Mouse (Mus musculus) hindbrain, postnatal 0 days (tissue): ENCODE measurements around the gene Apobec3. TPM values are rescaled to one million over a fixed set of nuclear protein-coding genes. Genes with fewer than 3 reads are reported as not detected.

Source experiments
- ATAC-seq: fragments of 200-750 bp; cut with Nextera tagmentation; 2 replicates; pipeline ENCODE4 v1.8.0; 2017; ENCODE audit warnings: mild to moderate bottlenecking, moderate TSS enrichment, moderate library complexity
- DNase-seq: peaks from one replicate; pipeline ENCODE4 v3.0.0-alpha.2; 2015; ENCODE audit warnings: low spot score
- H3K27ac ChIP-seq: fragments of 300-500 bp; sonication (generic); 2 replicates; pipeline ENCODE4 v1.5.1; 2014; ENCODE audit warnings: mild to moderate bottlenecking
- H3K27me3 ChIP-seq: fragments of 300-500 bp; sonication (generic); 2 replicates; pipeline ENCODE4 v1.6.1; 2014; ENCODE audit warnings: low read length, mixed read lengths; ENCODE audit not compliant: insufficient read depth
- H3K36me3 ChIP-seq: fragments of 300-500 bp; sonication (generic); 2 replicates; pipeline ENCODE4 v1.6.1; 2014; ENCODE audit warnings: low read length, mixed read lengths; ENCODE audit not compliant: insufficient read depth
- H3K4me1 ChIP-seq: fragments of 300-500 bp; sonication (generic); 2 replicates; pipeline ENCODE4 v1.6.1; 2014; ENCODE audit warnings: antibody characterized with exemption, low read length, mixed read lengths; ENCODE audit not compliant: insufficient read depth
- H3K4me2 ChIP-seq: fragments of 300-500 bp; sonication (generic); 2 replicates; pipeline ENCODE4 v1.6.1; 2014; ENCODE audit warnings: low read depth, mild to moderate bottlenecking, low read length, moderate library complexity, mixed read lengths
- H3K4me3 ChIP-seq: fragments of 300-500 bp; sonication (generic); 2 replicates; pipeline ENCODE4 v1.5.1; 2014; ENCODE audit warnings: low read length
- H3K9ac ChIP-seq: fragments of 300-500 bp; sonication (generic); replicated peaks from 2 replicates; pipeline ENCODE4 v1.6.1; 2014; ENCODE audit warnings: mild to moderate bottlenecking, low read length, moderate library complexity, mixed read lengths
- H3K9me3 ChIP-seq: fragments of 300-500 bp; sonication (generic); 2 replicates; pipeline ENCODE4 v1.6.1; 2016; ENCODE audit warnings: low read length, mixed read lengths
- CTCF ChIP-seq: IDR thresholded peaks from 2 replicates; pipeline ENCODE4 v1.5.1; 2016; ENCODE audit warnings: antibody characterized with exemption, control low read depth, low read depth
- WGBS: fragments of 180-500 bp; shearing (Covaris S2); extraction: QIAGEN DNeasy Blood & Tissue Kit; methylation state at CpG from one replicate; pipeline ENCODE4 v1.1.7; 2014; 5-methylcytosine and 5-hydroxymethylcytosine counted together
- polyA plus RNA-seq: library from polyadenylated mRNA; unstranded; fragments of >200 nt; fragmentation: Nextera tagmentation; extraction: Ambion mirVana; gene quantifications from 2 replicates; pipeline ENCODE4 v1.2.1, GENCODE M21; 2015
- total RNA-seq: library from RNA; depleted of rRNA; stranded (reverse); fragments of >200 nt; gene quantifications from 2 replicates; pipeline ENCODE4 v1.2.3, GENCODE M21; 2014

The Apobec3 gene
- total and polyA plus RNA-seq, 2 experiments from 2014 or later, result 3.5 to 3.9 TPM

DNA sequence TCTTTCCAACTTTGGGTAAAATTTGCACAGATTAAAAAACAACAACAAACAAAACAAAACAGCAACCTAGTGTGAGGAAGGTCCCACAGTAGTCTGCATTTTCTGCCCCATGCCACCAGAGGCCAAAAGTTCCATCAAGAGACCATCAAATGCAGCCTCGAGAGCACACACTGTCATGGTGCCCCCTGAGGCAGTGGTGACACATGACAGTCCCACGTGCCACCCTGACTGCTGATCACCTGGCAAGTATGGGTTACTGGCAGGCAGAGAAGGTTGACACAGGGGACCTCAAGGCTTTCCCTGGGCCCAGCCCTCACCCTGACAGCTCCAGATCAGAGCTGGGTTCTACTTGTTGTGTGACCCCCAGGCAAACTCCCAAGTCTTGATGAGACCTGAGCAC is 28.3 kb downstream of the Apobec3 start:
- no peak for TF ChIP-seq CTCF
- Histone ChIP-seq H3K27ac (no peak overlapping the region), H3K9ac (no peak overlapping the region), H3K4me2 (no peak overlapping the region), H3K9me3 (no peaks in the 10 kb centered on the region), H3K36me3 (no peaks in the 10 kb centered on the region; the same call in 1 of the 2 replicates), H3K4me3 (no peak overlapping the region), H3K27me3 (no peaks in the 10 kb centered on the region), H3K4me1 (no peaks in the 10 kb centered on the region)
- DNase-seq (no peak), ATAC-seq (no peak)
- WGBS, result 66% methylated on average over 2 of the region's 2 CpGs

DNA sequence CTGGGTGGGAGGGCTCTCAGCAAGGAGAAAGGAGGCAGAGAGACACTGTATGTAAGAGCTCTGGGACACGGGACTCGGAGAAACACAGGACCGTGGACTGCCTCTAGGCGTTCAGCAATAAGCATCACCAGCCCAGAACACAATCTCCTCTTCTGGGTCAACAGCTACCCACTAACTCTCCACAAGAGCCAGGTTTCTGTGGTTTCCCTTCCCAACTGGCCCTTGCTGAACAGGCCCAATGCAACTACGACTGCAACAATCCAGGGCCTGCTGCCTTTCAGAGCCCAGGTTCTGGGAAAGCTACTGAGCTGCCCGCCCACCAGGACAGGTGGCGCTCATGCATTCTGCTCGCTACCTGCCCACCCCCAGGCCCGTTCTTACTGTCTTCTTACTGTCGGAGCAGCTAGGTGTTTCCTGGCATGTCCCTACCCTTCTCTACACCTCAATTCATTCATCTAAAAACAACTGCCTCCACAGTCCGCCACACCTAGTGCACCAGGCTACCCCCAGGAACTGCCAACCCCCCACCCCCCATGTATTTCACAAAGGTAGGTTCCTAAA is 35.5 kb downstream of the Apobec3 start:
- Histone ChIP-seq H3K4me1 (peaks cover 8% of the 10 kb centered on the region; the same call in 1 of the 2 replicates), H3K9ac (no peak overlapping the region), H3K36me3 (no peaks in the 10 kb centered on the region), H3K9me3 (no peaks in the 10 kb centered on the region), H3K27ac (no peak overlapping the region), H3K27me3 (no peaks in the 10 kb centered on the region), H3K4me3 (peak overlapping the region; percentile 46), H3K4me2 (peak overlapping the region; percentile 64)
- no peak for TF ChIP-seq CTCF
- 80% methylated on average over 11 of the region's 11 CpGs for WGBS
- no peak for ATAC-seq
- DNase-seq, result no peak

DNA sequence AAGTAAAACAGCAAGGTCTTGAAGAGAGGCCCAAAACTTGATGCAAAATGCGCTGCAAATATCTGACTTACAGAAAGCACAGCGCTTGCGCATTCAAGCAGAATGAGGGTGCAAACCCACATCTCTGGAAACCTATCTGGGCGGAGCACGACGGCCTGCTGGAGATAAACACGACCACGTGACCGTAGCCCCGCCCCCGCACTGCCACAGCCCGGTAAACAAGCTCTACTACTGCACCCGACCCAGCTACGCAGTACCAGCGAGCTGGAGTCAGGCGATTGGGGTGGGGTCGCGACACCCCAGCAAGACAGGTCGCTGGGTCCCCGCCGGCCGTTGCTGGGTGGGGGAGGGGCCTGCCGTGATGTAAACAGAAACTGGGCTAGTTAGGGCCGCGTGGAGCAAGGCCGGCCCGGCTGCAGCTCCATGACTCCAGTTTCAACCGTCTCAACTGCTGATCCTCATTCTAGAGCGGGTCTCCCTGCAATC is 36.2 kb downstream of the Apobec3 start:
- no peaks in the 10 kb centered on the region for H3K36me3 ChIP-seq
- H3K4me3 ChIP-seq, result peak overlapping the region; percentile 46
- DNase-seq (peak; percentile 83), ATAC-seq (peak; percentile 85)
- no peaks in the 10 kb centered on the region for H3K27me3 ChIP-seq
- peak overlapping the region; percentile 60 for H3K9ac ChIP-seq
- peak overlapping the region; percentile 64 for H3K4me2 ChIP-seq
- H3K4me1 ChIP-seq, result peaks cover 8% of the 10 kb centered on the region; the same call in 1 of the 2 replicates
- no peaks in the 10 kb centered on the region for H3K9me3 ChIP-seq
- 2% methylated on average over 29 of the region's 29 CpGs for WGBS
- peak overlapping the region; percentile 67; the same call in 1 of the 2 replicates for H3K27ac ChIP-seq
- no peak for TF ChIP-seq CTCF

DNA sequence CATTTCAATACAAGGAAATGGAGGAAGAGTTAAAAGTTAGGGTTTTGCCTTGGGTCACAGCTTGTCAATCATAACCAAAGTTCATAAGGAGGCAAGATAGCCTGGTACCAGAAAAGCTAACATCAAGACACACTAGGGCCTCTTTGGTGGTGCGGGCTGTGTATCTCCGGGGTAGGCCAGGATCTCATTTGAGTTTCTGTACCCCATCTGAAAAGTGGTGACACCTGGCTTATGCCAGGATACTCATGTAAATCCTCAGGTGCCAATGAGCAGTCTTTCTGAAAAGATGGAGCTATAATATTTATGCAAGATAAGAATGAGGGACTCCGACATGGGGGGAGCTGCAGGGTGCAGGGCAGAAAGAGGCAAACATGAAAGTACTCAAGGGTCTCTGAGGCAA is 36.9 kb downstream of the Apobec3 start:
- Histone ChIP-seq H3K9me3 (no peaks in the 10 kb centered on the region), H3K27ac (peak overlapping the region; percentile 67; the same call in 1 of the 2 replicates), H3K9ac (peak overlapping the region; percentile 60; the same call in 1 of the 2 replicates), H3K4me3 (peak overlapping the region; percentile 46), H3K4me2 (peak overlapping the region; percentile 64), H3K27me3 (no peaks in the 10 kb centered on the region), H3K36me3 (no peaks in the 10 kb centered on the region), H3K4me1 (peaks cover 10% of the 10 kb centered on the region; the same call in 1 of the 2 replicates)
- WGBS, result 96% methylated on average over 3 of the region's 3 CpGs
- no peak for TF ChIP-seq CTCF
- no peak for ATAC-seq
- no peak for DNase-seq

DNA sequence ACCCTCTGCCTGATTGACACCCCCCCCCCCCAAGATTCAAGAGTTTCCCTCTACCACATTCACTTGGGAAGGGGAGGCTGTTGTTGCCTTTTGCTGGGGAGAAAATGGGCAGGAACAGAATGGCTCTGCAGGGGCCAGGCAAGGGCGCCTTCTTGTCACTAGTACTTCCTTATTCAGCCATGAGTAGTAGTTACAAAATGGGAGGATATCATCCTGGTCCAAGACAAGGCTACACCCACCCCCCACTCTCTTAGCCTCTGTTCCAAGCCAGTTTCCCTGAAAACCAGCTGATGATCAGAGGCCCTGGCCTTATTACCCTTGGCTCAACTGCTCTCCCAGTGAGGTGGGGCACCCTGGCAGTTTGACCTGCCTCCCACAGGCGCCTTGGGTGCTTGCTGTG is 37.3 kb downstream of the Apobec3 start:
- no peaks in the 10 kb centered on the region for H3K27me3 ChIP-seq
- ATAC-seq, result no peak
- peaks cover 11% of the 10 kb centered on the region; the same call in 1 of the 2 replicates for H3K4me1 ChIP-seq
- no peaks in the 10 kb centered on the region for H3K9me3 ChIP-seq
- H3K27ac ChIP-seq, result no peak overlapping the region
- WGBS, result 90% methylated on average over 2 of the region's 2 CpGs
- no peaks in the 10 kb centered on the region for H3K36me3 ChIP-seq
- DNase-seq, result no peak
- no peak overlapping the region for H3K4me3 ChIP-seq
- H3K9ac ChIP-seq, result no peak overlapping the region
- no peak for TF ChIP-seq CTCF
- no peak overlapping the region for H3K4me2 ChIP-seq

DNA sequence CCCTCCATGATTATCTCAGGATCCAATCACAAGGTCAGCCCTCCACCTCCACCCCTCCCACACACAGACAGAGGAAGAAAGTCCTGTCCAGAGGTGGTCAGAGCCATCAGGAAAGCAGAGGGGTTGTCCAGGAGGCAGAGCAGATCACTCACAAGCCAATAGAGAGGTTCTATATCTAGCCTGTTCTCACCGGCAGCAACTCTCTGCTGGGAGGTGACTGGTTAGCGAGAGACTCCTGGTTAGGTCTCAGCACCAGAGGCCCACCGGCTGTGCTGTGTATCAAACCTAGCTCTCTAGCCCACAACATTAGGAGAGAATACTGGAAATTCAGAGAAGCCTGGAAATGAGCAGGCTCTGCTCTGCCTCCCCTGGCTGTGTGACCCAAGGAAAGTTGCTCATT is 38.3 kb downstream of the Apobec3 start:
- 90% methylated on average over 3 of the region's 3 CpGs for WGBS
- Histone ChIP-seq H3K4me1 (peaks cover 11% of the 10 kb centered on the region; the same call in 1 of the 2 replicates), H3K4me2 (no peak overlapping the region), H3K27ac (no peak overlapping the region), H3K9me3 (no peaks in the 10 kb centered on the region), H3K36me3 (no peaks in the 10 kb centered on the region), H3K4me3 (no peak overlapping the region), H3K9ac (no peak overlapping the region), H3K27me3 (no peaks in the 10 kb centered on the region)
- no peak for DNase-seq
- TF ChIP-seq CTCF, result no peak
- ATAC-seq, result no peak

DNA sequence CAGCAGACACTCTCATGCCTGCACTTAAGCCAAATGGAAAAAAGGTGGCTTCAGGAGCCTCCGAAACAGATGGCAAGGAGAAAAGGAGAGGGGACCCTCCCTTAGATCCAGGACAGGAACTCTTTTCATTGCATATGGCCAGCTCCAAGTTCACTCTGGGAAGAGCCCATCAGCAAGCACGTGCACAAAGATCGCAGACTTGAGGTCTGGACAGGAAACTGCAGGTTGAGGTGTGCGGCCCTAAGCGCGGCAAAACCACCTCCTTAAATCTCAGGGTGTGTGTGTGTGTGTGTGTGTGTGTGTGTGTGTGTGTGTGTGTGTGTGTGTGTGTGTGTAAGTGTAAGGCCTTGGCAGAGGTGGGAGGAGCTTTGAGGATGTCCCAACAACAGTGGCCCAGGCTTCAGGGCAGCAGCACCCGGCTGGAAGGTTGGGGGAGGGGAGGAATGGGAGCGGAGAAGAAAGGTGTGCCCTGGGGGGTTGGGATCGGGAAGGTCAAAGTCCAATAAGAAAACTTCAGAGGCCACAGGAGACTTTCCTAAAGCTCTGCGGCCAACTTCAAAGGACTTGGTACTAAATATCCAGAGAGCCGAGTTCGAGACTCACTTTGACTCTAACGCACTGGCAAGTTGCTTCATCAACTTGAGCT is 40.2 kb downstream of the Apobec3 start:
- no peak for DNase-seq
- Histone ChIP-seq H3K4me2 (peak overlapping the region; percentile 80), H3K9me3 (no peaks in the 10 kb centered on the region), H3K27me3 (no peaks in the 10 kb centered on the region), H3K4me3 (peak overlapping the region; percentile 54), H3K36me3 (no peaks in the 10 kb centered on the region), H3K9ac (no peak overlapping the region), H3K4me1 (peaks cover 11% of the 10 kb centered on the region; the same call in 1 of the 2 replicates), H3K27ac (no peak overlapping the region)
- no peak for ATAC-seq
- no peak for TF ChIP-seq CTCF
- 26% methylated on average over 13 of the region's 13 CpGs for WGBS
